Mouse (Mus musculus) right cerebral cortex, postnatal 25 days (tissue): ENCODE results near the gene Coro2a.
"Not testable (repeated sequence)": the region's sequence is repeated elsewhere in the genome, so short reads cannot be mapped to it uniquely, and the experiment has no call there.

ENCODE experiments used
- DNase-seq: peaks from one replicate; pipeline ENCODE4 v3.0.0; 2022

Coro2a gene

DNA sequence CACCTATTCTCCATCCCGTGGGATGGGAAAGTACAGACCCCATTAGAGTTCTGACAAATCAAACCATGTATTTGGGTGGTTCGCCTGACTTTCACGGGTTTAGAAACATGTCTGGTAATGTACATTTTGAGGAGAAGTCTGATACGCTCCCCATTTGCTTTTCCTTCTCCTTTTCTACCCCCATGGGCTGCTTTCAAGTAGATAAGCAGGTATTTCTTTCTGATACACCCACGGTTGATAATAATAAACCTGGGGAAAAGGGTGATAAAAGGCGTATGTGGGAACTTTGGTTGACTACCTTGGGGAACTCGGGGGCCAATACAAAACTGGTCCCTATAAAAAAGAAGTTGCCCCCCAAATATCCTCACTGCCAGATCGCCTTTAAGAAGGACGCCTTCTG, 20.0 kb downstream of the Coro2a start:
- not testable (repeated sequence) for DNase-seq

DNA sequence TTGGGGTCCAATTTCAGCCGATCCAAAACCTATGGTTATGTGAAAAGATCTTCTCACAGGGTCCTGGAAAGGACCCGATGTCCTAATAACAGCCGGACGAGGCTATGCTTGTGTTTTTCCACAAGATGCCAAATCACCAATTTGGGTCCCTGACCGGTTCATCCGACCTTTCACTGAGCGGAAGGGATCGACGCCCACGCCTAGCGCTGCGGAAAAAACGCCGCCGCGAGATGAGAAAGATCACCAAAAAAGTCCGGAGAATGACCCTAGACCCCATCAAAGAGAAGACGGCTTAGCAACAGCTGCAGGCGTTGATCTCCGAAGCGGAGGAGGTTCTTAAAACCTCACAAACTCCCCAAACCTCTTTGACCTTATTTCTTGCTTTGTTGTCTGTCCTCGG, 20.4 kb downstream of the Coro2a start:
- DNase-seq: not testable (repeated sequence)

DNA sequence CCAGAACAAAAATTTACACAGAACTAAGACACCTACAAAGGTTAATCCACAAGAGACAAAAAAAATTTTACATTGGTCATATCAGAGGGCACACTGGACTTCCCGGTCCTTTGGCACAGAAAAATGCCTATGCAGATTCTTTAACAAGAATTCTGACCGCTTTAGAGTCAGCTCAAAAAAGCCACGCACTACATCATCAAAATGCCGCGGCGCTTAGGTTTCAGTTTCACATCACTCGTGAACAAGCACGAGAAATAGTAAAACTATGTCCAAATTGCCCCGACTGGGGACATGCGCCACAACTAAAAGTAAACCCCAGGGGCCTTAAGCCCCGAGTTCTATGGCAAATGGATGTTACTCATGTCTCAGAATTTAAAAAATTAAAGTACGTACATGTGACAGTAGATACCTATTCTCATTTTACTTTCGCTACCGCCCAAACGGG, 21.2 kb downstream of the Coro2a start:
- DNase-seq: not testable (repeated sequence)

DNA sequence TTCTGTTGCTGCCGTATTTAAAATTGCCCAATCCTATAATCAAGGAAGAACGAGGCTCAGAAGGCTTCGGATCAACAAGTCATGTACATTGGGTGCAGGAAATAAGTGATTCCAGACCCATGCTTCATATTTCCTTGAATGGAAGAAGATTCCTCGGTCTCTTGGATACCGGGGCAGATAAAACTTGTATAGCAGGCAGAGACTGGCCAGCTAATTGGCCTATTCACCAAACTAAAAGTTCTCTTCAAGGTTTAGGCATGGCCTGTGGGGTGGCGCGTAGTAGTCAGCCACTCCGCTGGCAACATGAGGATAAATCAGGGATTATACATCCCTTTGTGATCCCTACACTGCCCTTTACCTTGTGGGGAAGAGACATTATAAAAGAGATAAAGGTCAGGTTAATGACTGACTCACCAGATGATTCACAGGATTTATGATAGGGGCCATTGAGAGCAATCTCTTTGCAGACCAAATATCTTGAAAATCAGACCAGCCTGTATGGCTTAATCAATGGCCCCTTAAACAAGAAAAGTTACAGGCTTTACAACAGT, 23.1 kb downstream of the Coro2a start:
- not testable (repeated sequence) for DNase-seq

DNA sequence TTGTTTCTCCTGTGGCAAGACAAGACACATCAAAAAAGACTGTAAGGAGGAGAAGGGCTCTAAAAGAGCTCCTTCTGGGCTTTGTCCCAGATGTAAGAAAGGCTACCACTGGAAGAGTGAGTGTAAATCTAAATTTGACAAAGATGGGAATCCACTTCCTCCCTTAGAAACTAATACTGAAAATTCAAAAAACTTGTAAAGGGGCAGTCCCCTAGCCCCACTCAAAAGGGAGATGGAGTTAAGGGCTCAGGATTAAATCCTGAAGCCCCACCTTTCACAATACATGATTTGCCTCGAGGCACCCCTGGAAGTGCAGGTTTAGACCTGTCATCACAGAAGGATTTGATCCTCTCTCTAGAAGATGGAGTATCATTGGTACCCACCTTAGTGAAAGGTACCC, 23.8 kb downstream of the Coro2a start:
- no peak for DNase-seq

DNA sequence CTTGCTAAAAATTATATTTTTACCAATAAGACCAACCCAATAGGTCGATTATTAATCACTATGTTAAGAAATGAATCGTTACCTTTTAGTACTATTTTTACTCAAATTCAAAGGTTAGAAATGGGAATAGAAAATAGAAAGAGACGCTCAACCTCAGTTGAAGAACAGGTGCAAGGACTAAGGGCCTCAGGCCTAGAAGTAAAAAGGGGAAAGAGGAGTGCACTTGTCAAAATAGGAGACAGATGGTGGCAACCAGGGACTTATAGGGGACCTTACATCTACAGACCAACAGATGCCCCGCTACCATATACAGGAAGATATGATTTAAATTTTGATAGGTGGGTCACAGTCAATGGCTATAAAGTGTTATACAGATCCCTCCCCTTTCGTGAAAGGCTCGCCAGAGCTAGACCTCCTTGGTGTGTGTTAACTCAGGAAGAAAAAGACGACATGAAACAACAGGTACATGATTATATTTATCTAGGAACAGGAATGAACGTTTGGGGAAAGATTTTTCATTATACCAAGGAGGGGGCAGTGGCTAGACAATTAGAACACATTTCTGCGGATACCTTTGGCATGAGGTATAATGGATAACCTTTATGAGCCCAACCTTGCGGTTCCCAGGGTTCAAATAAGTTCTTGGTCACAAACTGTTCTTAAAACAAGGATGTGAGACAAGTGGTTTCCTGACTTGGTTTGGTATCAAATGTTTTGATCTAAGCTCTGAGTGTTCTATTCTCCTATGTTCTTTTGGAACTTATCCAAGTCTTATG, 26.3 kb downstream of the Coro2a start:
- not testable (repeated sequence) for DNase-seq

DNA sequence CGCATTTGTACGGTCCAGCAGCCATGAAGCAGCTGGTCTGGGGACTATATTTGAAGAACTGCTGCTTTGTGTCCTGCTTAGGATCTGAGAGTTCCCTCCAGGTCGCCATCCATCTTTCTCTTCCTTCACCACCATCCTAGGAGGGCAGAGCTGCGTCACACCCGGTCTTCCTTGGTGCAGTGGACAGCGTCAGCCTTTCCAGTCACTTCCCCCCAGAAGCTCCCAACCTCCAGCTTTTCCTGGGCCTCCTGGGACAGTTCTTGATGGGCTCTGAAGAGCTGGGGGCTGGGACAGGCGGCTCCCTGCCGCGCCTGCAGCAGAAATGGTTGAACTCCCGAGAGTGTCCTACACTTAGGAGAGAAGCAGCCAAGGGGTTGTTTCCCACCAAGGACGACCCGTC, 27.2 kb downstream of the Coro2a start:
- no peak for DNase-seq

DNA sequence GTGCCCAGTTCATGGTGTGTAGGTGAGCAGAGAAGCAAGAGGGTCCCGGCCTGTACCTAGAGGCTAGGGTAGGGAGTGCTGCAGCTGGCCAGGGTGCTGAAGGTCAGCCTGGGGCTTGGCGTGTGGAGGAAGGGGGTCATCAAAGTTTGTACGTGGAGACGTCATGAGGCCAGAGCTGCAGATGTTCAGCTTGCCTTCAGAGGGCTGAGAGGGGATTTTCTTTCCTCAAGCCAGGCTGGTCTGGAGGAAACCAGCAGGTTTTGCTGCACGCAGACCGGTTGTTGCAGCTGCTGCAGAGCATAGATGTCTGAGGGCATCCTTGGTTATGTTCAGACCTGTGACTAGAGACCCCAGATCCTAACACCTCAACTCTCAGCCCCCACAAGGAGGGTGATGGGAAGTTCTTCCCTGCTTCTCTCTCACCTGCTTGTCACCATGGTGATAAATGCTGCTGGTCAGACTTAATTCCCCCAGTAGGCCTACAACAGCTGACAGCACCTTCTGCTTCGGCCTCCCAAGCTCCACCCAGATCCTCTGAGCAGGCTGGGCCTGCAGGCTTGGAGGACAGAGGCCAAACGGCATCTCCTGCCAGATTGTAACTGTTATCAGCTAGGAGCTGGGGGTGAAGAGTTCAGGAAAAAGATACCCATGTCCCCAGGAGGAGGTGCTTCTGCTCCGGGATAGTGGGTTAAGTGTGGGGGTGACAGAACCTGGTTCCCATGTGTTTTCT, 27.8 kb downstream of the Coro2a start:
- DNase-seq: no peak

DNA sequence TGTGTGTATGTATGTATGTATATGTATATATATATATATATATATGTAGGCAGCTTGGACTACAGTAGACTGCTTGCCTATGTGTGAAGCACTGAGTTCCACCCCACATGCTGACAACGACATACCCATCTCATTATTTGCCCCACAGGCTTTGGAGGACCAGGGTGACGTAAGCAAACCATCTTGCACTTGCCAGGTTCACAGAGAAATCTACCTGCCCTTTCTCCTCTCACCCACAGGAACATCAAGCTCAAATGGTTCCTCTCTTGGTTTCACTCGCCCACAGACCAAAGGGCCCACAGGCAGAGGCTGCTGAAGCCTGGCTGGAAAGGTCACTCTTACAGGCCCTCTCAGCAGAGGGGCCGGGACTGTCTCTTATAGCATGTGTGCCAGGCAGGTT, 29.4 kb downstream of the Coro2a start:
- DNase-seq: no peak

DNA sequence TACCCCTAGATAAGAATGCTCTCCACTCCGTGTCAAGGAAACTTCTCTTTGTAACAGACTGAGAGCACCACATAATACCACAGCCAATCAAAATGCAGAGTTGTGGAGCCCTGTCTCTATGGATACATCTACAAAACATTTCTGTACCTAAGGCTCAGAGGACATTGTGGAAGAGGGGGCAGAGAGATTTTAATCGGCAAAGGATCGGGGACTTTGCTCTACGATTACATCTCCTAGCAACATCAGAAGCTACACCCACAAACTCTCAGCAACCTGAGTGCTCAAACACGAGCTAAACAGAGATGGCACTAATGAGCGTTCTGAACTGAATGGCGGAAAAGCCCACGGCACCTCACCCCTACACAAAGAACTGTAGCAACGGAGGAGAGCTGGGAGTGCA, 30.3 kb downstream of the Coro2a start:
- DNase-seq: no peak

DNA sequence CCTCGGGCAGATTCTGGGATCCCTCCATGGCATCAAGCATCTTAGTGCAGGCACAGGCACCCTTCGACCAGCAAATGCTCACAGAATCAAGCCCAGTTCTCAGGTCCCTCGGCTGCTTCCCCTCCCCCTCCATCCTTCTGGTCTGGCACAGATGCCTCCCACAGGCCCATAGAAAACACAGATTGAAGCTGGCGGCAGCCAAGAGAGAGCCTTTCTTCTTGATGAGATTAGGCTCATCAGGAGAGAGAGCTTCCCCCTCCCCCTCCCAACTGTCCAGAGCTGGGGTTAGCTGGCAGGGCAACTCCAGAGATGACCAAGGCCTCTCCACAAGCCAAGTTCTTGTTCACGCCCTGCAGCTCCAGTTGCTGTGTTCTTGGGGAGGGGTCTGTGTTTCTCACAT, 32.3 kb downstream of the Coro2a start:
- peak; percentile 32 for DNase-seq

DNA sequence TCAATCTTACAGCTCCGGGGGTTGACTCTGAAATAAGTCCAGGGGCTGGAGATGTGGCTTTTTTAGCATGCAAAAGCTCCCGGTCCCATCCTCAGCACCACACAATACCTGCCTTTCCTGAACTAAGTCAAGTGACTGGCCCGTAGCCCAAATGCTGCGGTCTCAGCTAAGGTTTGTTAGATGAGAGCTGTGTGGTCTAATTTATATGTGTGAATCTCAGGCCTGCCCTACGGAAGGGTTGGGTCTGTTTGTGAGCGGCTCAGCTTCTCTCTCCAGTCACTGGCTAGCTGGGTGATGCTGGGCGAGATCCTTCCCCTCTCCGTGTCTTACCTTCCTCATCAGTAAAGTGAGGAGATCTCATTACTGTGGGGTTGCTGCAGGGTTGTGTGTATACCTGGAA, 33.8 kb downstream of the Coro2a start:
- DNase-seq: no peak

DNA sequence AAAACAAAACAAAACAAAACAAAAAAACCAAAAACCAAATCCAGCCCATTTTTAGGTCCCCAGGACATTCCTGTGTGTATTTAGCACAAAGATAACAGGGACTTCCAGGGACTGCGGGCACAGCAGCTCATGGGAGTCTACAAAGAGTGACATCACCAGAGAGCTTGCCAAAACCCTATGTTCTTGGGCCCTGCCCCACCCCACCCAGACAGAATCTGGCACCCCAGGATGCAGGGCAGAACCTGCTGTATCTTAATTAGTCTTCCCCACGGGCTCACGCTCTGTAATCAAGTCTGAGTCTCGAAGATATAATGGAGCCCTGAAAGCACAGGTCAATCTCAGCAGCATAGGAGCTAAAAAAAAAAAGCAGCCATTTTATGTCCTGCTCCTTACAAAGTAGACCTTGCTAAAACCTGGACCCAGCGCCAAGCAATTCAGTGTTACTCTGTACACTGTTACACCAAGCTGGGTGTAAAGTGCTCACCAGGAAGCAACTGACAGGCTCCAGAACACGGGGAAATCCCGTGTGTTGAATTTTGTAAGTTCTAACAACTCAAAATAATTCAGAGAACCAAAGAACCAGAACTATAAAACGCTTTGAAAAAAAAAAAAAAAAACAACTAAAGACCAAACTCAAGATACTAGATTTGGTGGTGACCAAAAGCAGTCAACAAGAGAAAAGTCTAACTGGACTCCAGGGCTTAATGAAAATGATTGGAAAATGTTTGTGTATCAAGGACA, 34.9 kb downstream of the Coro2a start:
- no peak for DNase-seq

DNA sequence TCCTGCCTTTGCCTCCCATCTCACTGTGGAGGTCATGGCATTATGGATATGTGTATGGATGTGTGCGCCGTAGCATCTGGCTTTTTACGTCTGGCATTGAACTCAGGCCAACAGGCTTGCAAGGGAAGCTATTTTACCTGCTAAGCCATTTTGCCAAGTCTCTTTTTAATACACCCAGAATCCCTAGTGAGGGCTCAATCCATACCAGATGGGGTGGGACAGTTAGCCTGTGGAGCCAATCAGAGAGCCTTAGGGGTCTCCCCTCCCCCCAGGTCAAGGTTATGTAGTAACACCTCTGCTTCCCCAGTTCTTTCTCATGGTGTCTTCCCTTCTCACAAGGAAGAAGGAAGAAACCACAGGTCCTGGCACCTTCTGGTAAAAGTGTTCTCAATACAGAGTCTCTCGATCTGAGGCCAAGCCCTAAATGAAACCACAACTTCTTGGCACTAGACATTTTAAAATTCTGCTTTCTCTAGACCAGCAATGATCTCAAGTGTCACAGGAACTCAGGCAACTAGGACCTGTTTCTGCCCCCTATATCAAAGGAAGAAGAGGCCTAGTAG, 36.5 kb downstream of the Coro2a start:
- no peak for DNase-seq

DNA sequence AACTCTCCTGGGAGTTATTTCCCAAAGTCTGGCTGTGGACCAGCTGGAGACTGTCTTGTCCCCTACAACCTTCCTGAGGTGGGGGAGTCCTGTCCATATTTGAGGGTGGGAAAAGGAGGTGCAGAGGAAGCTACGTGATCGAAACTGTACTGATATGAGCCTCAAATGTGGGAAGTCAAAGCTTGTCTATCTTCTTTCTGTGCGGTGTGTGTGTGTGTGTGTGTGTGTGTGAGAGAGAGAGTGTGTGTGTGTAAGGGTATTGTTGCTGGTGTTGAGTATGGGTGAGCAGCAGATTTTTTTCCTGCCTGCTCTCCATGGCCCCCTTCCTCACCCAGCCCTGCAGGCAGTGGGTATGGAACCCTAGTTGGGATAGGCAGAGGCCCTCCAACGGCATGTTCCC, 37.8 kb downstream of the Coro2a start:
- no peak for DNase-seq

DNA sequence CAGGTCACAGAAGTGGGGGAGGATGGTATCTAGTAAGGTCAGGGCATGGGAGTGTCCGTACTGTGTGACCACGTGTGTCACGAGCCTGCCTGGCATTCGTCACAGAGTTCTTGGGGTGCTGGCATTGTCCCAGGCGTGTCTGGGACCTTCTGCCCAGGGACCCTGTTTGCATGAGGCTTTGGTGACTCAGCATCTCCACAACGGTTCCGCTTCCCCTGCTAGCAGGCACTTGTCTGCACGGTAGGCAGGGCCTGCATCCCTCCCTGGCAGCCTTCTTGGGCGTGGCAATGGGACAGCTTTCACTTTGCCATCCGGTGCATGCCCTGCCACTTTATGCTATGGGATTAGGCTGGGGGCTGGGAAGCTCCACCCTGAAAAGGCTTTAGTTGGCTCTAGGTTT, 38.2 kb downstream of the Coro2a start:
- DNase-seq: no peak

DNA sequence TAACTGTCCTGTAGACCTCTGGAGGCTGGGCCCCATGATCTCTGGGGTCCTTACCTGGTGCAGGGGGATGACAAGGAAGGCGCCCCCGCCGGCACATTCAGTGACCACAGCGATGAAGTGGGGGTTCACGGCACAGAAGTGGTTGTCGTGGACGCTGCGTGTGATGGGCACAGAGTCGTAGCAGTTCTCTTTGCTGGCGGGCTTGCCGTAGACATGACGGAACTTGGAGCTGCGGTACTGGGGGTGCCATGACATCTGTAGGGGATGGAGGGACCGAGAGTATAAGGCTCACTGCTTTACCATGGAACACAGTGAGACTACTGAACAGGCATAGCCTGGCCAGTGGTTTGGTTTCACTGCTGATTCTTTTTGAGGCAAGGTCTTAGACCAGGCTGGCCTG, 39.2 kb downstream of the Coro2a start:
- no peak for DNase-seq

DNA sequence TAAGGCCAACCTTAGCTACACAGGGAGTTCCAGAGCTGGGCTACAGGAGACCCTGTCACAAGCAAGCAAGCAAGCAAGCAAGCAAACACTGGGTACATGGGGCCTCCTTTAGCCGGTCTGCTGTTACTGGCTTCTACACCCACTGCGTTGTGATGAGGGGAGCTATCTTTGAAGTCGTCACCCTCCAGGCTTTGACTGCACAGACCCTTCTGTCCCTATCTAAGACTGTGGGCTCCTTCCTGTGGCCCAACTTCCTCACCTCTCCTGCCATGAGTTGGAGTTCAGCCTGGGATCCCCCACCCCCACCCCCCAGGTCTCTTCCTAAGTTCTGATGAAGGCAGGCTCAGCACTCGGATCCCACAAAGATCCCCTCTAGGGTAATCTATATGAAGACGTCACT, 40.0 kb downstream of the Coro2a start:
- no peak for DNase-seq

DNA sequence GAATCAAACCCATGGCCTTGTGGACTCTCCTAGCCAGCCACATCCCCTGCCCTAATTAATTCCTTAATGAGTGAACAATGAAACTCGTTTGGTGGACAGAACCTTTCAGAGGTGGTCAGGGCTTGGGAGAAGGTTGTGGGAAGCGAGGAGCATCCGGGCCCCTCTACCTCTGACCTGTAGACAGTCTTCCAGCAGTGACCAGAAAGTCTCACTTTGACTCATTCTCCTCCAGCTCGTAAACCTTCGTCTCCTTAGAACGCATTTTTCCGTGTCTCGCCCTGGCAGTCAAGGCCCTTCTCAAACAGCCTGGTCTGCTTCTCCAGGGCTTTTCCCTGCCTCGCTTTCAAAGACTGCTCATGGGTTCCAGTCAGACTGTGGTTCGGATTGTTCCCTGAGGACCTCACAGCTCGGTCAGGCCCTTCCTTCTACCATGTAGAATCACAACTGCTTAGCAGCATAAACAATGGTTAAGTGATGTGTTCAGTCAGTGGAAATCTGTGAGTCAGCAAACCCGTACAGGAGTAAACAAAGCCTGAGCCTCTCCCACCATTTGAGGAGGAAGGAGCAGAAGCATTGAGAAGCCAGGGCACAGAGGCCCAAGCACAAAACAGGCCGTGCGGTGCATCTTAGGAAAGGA, 41.8 kb downstream of the Coro2a start:
- DNase-seq: no peak

DNA sequence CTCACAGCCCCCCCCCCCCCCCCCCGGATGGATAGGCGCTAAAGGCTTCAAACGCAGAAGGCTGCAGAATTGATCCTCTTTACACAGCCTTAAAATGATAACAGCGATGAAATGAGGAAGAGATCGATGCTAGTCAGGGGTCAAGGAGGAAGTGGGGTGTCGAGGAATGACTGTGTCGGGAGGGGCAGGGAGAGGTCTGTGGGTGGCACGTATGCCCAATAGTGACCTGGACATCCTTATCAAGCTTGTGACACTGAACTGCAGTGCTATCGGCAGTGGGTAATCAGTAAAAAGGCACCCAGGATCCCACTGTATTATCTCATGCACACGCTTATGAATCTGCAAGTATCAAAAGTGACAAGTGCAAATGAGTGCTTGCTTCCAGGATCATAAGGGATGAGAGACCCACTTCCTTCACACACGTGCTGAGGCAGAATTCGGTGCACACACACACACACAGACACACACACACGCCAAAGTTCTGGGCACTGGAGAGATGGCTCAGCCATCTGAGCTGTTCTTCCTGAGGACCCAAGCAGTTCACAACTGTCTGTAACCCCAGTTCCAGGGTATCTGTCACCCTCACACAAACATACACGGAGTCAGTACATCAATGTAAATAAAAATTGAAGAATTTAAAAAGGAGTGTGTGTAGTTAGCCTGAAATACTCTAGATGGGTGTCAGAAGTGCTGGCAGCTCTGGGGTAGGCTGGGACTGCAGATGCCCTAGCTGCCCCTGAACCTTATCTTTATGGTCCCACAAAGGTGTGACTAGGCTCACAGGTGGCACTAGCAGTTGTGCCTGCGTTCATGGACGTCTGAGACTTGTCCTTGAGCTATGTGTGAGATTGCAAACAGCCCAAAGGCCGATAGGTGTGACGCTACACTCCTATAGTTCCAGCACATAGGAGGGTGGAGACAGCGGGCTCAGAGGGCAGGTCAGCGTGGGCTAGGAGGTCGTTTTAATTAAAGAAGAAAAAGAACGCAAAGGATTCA, 43.0 kb downstream of the Coro2a start:
- DNase-seq: no peak

DNA sequence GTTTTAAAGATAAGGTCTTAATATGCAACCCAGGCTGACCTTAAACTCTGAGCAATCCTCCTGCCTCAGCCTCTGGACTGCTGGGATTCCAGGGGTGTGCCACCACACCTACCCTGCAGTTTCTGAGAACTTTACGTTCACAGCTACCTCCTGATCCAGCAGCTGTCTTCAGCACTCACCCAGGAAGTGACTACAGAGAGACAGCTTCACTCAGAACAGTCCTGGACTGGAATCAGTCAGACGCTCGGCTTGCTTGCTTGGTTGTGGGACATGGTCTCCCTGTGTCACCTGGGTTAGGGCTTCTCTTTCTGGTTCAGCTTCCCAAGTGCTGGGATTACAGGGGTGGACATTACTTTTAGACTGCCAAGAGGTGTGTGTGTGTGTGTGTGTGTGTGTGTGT, 45.1 kb downstream of the Coro2a start:
- DNase-seq: no peak
